Mouse (Mus musculus): ENCODE measurements around the gene Lst1. TPM values are rescaled to one million over a fixed set of nuclear protein-coding genes. Genes with fewer than 3 reads are reported as not detected.

The Lst1 gene
- total and polyA plus RNA-seq, 3 experiments, result 15.2 to 29.0 TPM; not detected in 1

DNA sequence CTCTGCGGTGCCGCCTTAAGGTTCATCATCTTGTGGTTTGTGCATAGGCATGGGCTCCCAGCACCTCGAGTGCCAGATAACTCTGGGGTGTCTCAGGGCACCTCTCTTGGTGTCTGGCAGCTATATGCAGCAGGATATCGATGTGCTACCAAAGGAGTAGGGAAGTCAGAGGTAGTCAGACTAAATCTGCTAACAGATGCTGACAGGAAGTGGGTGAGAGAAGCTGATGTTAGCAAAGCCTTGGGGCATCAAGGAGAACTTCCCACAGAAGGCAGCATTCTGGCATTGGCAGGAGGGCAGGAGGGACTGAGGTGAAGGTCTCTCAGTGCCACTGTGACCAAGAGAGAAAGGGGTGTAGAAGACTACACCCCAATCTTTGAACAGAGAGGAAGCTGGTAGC lies 1.9 kb upstream of the Lst1 start (continued):
- peak; percentile 28; the same call in 1 of the 2 replicates for TF ChIP-seq ETS1 (IDR thresholded peaks at IDR 0.05; ENCODE audit: low read depth, low read length)
- TF ChIP-seq TAL1 (IDR thresholded peaks at IDR 0.05; ENCODE audit: low read length), result peak; percentile 51

GRCm38 (mm10) chr17:35189186-35189585 lies 947 bp upstream of the Lst1 start:
- peak; percentile 82 for DNase-seq (ENCODE audit: low read depth, low spot score)
- Histone ChIP-seq H3K9me3 (replicated peaks; ENCODE audit: insufficient read depth, low read length) (no peaks in the 10 kb centered on the region), H3K9ac (ENCODE audit: control insufficient read depth, low read depth, low read length, poor library complexity, severe bottlenecking) (peak overlapping the region; percentile 53), H3K4me3 (ENCODE audit: control insufficient read depth in 1 of 2, insufficient read depth in 1 of 2, low read depth in 2 of 2, low read length in 2 of 2) (peak overlapping the region in 1 of 2 experiments; percentile 42; a peak in 3 of 4 replicates), H3K4me1 (ENCODE audit: control insufficient read depth in 1 of 2, insufficient read depth in 2 of 2, low read length in 2 of 2) (peaks cover 20 to 55% of the 10 kb centered on the region in 2 experiments), H3K27ac (ENCODE audit: control insufficient read depth, low read depth, low read length) (peak overlapping the region; percentile 89), H3K36me3 (ENCODE audit: control insufficient read depth in 1 of 2, insufficient read depth in 2 of 2, low read length in 2 of 2) (peaks cover 0 to 41% of the 10 kb centered on the region in 2 experiments; a peak in 2 of 4 replicates), H3K79me2 (ENCODE audit: control insufficient read depth, insufficient read depth, low read length, poor library complexity) (no peaks in the 10 kb centered on the region), H3K27me3 (ENCODE audit: control insufficient read depth in 1 of 2, insufficient read depth in 2 of 2, low read length in 2 of 2) (no peaks in the 10 kb centered on the region)
- TF ChIP-seq MYB (IDR thresholded peaks at IDR 0.05; ENCODE audit: low read depth, low read length) (peak; percentile 63; the same call in 1 of the 2 replicates), POLR2AphosphoS5 (IDR thresholded peaks at IDR 0.05; ENCODE audit: borderline replicate concordance, low read depth, low read length) (no peak), POLR2A (IDR thresholded peaks at IDR 0.05; ENCODE audit: control insufficient read depth in 1 of 2, insufficient read depth in 1 of 2, low read depth in 1 of 2, low read length in 2 of 2, poor library complexity in 1 of 2) (peak; percentile 37 to 62; a peak in 2 of 4 replicates), MAZ (IDR thresholded peaks at IDR 0.05; ENCODE audit: low read depth, low read length) (no peak), ZMIZ1 (IDR thresholded peaks at IDR 0.05; ENCODE audit: low read depth, low read length) (no peak), EP300 (IDR thresholded peaks at IDR 0.05; ENCODE audit: low read depth in 1 of 2, low read length in 2 of 2) (peak; percentile 68 to 79), BHLHE40 (IDR thresholded peaks at IDR 0.05; ENCODE audit: borderline replicate concordance, low read depth, low read length) (no peak), MEF2A (IDR thresholded peaks at IDR 0.05; ENCODE audit: extremely low read depth, insufficient replicate concordance, low read depth, low read length, poor library complexity, severe bottlenecking) (no peak), TAL1 (IDR thresholded peaks at IDR 0.05; ENCODE audit: low read length) (peak; percentile 63), TBP (IDR thresholded peaks at IDR 0.05; ENCODE audit: low read depth, low read length) (peak; percentile 78), NRF1 (IDR thresholded peaks at IDR 0.05; ENCODE audit: insufficient read depth, low read depth, low read length, poor library complexity, severe bottlenecking) (no peak), NELFE (IDR thresholded peaks at IDR 0.05; ENCODE audit: low read depth, low read length) (peak; percentile 46; the same call in 1 of the 2 replicates), CHD1 (IDR thresholded peaks at IDR 0.05; ENCODE audit: low read depth, low read length) (no peak), ZNF384 (IDR thresholded peaks at IDR 0.05; ENCODE audit: low read depth, low read length) (no peak), TCF12 (IDR thresholded peaks at IDR 0.05; ENCODE audit: low read depth, low read length) (peak; percentile 62), GABPA (IDR thresholded peaks at IDR 0.05; ENCODE audit: low read depth, low read length) (no peak), POLR2AphosphoS2 (IDR thresholded peaks at IDR 0.05; ENCODE audit: low read length) (no peak), KAT2A (conservative IDR thresholded peaks at IDR 0.05; ENCODE audit: low read depth, low read length) (no peak), ETS1 (IDR thresholded peaks at IDR 0.05; ENCODE audit: low read depth, low read length) (peak; percentile 39; the same call in 1 of the 2 replicates), E2F4 (IDR thresholded peaks at IDR 0.05; ENCODE audit: borderline replicate concordance, low read depth, low read length) (no peak), ZC3H11A (IDR thresholded peaks at IDR 0.05; ENCODE audit: low read depth, low read length) (no peak), USF1 (IDR thresholded peaks at IDR 0.05; ENCODE audit: low read depth, low read length) (no peak), ELF1 (IDR thresholded peaks at IDR 0.05; ENCODE audit: low read depth, low read length) (peak; percentile 60; the same call in 1 of the 2 replicates), SMC3 (IDR thresholded peaks at IDR 0.05; ENCODE audit: low read depth, low read length) (no peak), GATA1 (IDR thresholded peaks at IDR 0.05; ENCODE audit: low read depth, low read length) (peak; percentile 43; the same call in 1 of the 2 replicates), UBTF (IDR thresholded peaks at IDR 0.05; ENCODE audit: borderline replicate concordance, insufficient read depth, low read depth, low read length) (no peak), USF2 (IDR thresholded peaks at IDR 0.05; ENCODE audit: borderline replicate concordance in 1 of 2, insufficient read depth in 1 of 2, low read depth in 1 of 2, low read length in 2 of 2) (no peak), ZKSCAN1 (IDR thresholded peaks at IDR 0.05; ENCODE audit: low read depth, low read length) (no peak), CHD2 (IDR thresholded peaks at IDR 0.05; ENCODE audit: low read length) (no peak), HCFC1 (IDR thresholded peaks at IDR 0.05; ENCODE audit: low read depth, low read length) (peak; percentile 53; the same call in 1 of the 2 replicates), MYC (IDR thresholded peaks at IDR 0.05; ENCODE audit: low read depth, low read length) (no peak), SIN3A (IDR thresholded peaks at IDR 0.05; ENCODE audit: low read length) (peak; percentile 46; the same call in 1 of the 2 replicates), MAX (IDR thresholded peaks at IDR 0.05; ENCODE audit: low read length) (no peak), MXI1 (IDR thresholded peaks at IDR 0.05; ENCODE audit: low read depth, low read length) (0 out of 2 replicates have a peak, but pooled peaks have one; percentile 23)

Measured in MEL (cell line).